Mouse (Mus musculus): Measurements from ENCODE around the gene Shank3.
A peak's percentile ranks its signal among the peaks of the same experiment; 100 is the strongest.

Shank3 gene

GRCm38 (mm10) chr15:89524001-89524571, 24.7 kb downstream of the Shank3 start:
- DNase-seq (ENCODE audit: extremely low spot score, low read depth, low spot score): no peak

DNA sequence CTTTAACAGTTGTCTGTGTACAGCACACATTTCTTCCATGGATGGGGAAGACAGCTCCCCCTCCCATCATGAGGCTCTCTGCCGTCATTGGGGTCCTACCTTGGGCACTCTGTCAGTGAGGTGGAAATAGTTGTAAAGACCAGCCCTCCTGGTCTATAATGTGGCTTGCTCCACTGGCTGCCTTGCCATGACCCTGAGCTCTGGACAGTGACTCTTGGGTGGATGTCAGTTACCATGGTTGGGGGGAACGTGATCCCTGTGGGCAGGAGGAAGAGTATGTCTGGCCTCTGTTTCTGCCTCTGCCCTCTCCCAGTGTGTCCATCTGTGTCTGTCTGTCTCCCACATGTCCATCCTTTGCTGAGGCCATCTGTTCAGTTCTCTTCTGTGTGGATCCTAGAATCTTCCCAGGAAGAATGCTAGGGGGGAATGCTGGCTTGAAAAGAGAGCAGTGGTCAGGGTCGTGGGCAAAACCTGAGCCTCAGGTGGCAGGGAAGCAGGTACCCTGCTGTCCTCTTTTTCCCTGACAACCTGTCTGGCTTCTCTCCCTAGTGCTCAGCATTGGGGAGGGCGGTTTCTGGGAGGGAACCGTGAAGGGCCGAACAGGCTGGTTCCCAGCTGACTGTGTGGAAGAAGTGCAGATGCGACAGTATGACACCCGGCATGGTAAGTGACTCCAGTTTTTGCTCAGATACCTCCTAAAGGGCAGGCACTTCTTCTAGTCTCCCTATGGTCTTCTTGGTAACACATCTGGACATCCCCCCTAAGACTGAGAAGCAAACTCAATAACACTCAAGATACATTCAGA, 25.4 kb downstream of the Shank3 start:
- DNase-seq (ENCODE audit: extremely low spot score, low read depth, low spot score): no peak

GRCm38 (mm10) chr15:89525464-89525863, 26.0 kb downstream of the Shank3 start:
- no peak for DNase-seq (ENCODE audit: extremely low spot score, low read depth, low spot score)

- DNase-seq (ENCODE audit: extremely low spot score, low read depth, low spot score): no peak
Observed at GRCm38 (mm10) chr15:89525896-89526295, 26.5 kb downstream of the Shank3 start.

- no peak for DNase-seq (ENCODE audit: extremely low spot score, low read depth, low spot score)
Observed at GRCm38 (mm10) chr15:89526776-89527325, 27.4 kb downstream of the Shank3 start.

- no peak for DNase-seq (ENCODE audit: extremely low spot score, low read depth, low spot score)
Observed at GRCm38 (mm10) chr15:89527466-89527865, 28.0 kb downstream of the Shank3 start.

- no peak for DNase-seq (ENCODE audit: extremely low spot score, low read depth, low spot score)
Observed at GRCm38 (mm10) chr15:89528201-89528850, 28.9 kb downstream of the Shank3 start.

DNA sequence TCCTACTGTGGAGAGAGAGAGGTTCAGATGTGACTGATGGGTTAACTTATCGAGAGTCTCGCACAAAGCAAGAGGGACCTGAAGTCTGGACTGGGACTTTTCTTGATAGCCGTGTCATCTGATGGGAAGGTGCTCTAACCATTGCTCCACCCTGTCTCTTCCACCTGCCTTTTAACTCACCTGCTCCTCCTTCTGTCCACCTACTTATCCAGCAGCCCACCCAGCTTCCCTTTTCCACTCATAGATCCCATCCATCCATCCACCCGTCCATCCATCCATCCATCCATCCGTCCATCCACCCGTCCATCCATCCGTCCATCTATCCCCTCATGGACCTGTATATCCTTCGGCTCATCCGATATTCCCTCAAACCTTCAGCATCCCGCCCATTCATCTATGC, 29.5 kb downstream of the Shank3 start:
- no peak for DNase-seq (ENCODE audit: extremely low spot score, low read depth, low spot score)

- peak; percentile 20 for DNase-seq (ENCODE audit: extremely low spot score, low read depth, low spot score)
Observed at GRCm38 (mm10) chr15:89530336-89530735, 30.9 kb downstream of the Shank3 start.

DNA sequence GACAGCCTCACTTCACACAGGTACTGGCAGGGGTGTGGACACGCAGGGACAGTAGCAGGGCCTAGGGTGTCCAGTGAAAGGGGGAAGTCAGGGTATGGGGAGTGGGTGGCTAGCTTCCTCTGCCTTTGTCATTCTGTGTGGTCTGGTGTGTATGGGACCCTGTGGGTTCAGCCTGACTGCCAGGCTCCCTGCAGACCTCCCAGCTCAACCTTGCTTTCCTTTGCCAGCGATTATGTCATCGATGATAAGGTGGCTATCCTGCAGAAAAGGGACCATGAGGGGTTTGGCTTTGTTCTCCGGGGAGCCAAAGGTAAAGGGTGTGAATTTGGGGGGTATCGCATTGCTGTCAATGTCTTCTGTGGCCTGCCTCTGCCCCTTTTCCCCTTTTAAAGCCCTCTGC, 32.0 kb downstream of the Shank3 start:
- no peak for DNase-seq (ENCODE audit: extremely low spot score, low read depth, low spot score)

GRCm38 (mm10) chr15:89532026-89532923, 32.9 kb downstream of the Shank3 start:
- peak; percentile 44 for DNase-seq (ENCODE audit: extremely low spot score, low read depth, low spot score)

DNA sequence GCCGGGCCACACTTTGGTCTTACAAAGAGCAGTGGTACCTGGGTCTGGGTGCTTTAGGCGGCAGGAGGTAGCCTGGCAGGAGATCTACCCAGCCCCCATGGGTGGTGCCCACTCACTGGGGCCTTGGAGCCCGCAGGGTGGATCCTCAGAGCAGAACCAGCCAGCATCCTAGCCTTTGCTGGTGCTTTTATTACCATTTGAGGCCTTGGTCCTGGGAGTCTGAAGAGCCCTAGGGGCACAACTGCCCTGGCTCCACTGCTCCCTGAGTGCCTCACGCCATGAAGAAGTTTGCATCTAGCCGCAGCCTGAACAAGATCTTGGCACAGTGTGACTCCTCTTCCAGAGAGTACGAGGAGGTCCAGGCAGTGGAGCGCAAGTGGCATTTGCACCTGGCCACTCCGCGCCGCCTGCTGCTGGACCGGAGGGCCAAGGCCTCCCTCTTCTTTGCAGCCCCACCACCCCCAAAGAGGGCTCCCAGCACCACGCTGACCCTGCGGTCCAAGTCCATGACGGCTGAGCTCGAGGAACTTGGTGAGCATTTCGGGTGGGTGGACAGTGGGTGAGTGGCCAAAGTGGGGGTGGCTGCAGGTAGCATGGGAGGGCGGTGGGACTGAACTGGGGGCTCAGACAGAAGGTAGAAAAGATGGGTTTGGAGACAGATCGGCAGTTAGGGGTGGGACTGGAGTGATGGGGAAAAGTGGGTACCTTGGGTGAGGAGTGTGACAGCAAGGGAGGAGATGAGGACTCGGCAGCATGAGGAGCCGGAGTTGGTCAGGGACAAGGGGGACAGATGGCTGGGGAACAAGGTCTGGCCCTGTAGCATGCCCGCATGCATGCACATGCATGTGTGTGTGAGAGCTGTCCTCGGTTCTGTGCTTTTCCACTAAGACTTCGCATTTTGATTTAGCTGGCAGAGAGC, 33.8 kb downstream of the Shank3 start:
- no peak for DNase-seq (ENCODE audit: extremely low spot score, low read depth, low spot score)

- no peak for DNase-seq (ENCODE audit: extremely low spot score, low read depth, low spot score)
Observed at GRCm38 (mm10) chr15:89533843-89534207, 34.4 kb downstream of the Shank3 start.

- DNase-seq (ENCODE audit: extremely low spot score, low read depth, low spot score): no peak
Observed at GRCm38 (mm10) chr15:89544171-89544570, 44.7 kb downstream of the Shank3 start.

- no peak for DNase-seq (ENCODE audit: extremely low spot score, low read depth, low spot score)
Observed at GRCm38 (mm10) chr15:89547321-89547720, 47.9 kb downstream of the Shank3 start.

- no peak for DNase-seq (ENCODE audit: extremely low spot score, low read depth, low spot score)
Observed at GRCm38 (mm10) chr15:89547824-89548601, 48.6 kb downstream of the Shank3 start.

DNA sequence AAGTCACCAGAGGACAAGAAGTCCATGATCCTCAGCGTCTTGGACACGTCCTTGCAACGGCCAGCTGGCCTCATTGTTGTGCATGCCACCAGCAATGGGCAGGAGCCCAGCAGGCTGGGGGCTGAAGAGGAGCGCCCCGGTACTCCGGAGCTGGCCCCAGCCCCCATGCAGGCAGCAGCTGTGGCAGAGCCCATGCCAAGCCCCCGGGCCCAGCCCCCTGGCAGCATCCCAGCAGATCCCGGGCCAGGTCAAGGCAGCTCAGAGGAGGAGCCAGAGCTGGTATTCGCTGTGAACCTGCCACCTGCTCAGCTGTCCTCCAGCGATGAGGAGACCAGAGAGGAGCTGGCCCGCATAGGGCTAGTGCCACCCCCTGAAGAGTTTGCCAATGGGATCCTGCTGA, 49.4 kb downstream of the Shank3 start:
- no peak for DNase-seq (ENCODE audit: extremely low spot score, low read depth, low spot score)

DNA sequence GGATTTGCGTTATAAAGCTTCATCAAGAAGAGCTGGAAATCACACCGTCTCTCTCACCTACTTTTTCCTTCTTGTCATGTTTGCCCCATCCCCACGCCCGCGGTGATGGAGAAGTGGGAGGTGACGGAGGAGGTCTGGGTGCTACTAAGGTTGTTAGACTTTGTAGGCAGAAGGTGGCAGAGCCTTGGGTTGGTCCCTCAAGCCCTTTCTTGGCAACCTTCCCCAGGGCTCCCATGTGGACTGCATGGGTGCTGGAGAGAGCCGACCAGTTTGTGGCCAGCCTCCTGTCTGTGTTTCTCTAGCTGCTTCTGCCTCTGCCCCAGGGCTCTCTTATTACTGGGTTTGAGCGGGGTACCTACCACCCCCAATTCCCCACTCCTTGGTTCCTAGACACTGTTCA, 51.1 kb downstream of the Shank3 start:
- DNase-seq (ENCODE audit: extremely low spot score, low read depth, low spot score): no peak

DNA sequence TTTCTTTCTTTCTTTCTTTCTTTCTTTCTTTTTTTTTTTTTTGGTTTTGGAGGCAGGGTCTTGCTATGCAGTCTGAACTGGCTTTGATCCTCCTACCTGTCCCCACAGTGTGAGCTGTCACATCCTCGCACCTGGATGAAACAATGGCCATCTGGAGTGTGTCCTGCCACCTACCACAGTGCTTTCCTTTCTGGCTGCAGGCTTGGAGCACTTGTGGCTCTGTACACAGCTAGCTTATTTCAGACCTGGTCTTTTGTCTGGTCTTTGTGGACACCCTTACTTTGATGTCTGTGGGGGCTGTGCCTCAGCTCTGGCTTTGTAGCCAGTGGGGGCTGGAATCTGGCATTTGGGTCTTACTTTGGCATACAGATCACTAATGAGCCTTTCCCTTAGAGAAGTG, 52.3 kb downstream of the Shank3 start:
- no peak for DNase-seq (ENCODE audit: extremely low spot score, low read depth, low spot score)

Measured in hindlimb bud, embryonic 11.5 days (tissue).